Mouse (Mus musculus): ENCODE data around the gene Olfr577. TPM values are rescaled to one million over a fixed set of nuclear protein-coding genes. Genes with fewer than 3 reads are reported as not detected.

Gene Olfr577
- not detected in 2 replicates for polyA plus RNA-seq (2012; rRNA removed; ENCODE audit: low replicate concordance)

GRCm38 (mm10) chr7:102975843-102976242, at the start of gene Olfr577:
TSS of gene Olfr577 (minus strand) at chr7:102975943.

GRCm38 (mm10) chr7:102989224-102989623, 13.5 kb upstream of the Olfr577 start, which contains the start of gene Olfr578:
TSS of gene Olfr578 (minus strand) at chr7:102989324.

GRCm38 (mm10) chr7:102962360-102962759, 13.4 kb downstream of the Olfr577 start, which contains the start of gene Olfr576:
TSS of gene Olfr576 (plus strand) at chr7:102962660.

GRCm38 (mm10) chr7:102958593-102958992, 17.1 kb downstream of the Olfr577 start, which contains the start of gene Olfr575:
TSS of gene Olfr575 (minus strand) at chr7:102958775.

GRCm38 (mm10) chr7:102948167-102948566, 27.6 kb downstream of the Olfr577 start, which contains the start of gene Olfr574:
TSS of gene Olfr574 (plus strand) at chr7:102948467.

GRCm38 (mm10) chr7:102942475-102942874, 33.3 kb downstream of the Olfr577 start, which contains the start of gene Olfr573-ps1:
TSS of gene Olfr573-ps1 (minus strand) at chr7:102942575.

GRCm38 (mm10) chr7:102924109-102924508, 51.6 kb downstream of the Olfr577 start, which contains the start of gene Olfr572:
TSS of gene Olfr572 (plus strand) at chr7:102924409.

Other genes with a start within 250 kb of the Olfr577 start
- gene Olfr559, start 248.5 kb downstream of the Olfr577 start, polyA plus RNA-seq (2012; rRNA removed; ENCODE audit: low replicate concordance): not detected in 2 replicates
- gene Olfr560, start 216.6 kb downstream of the Olfr577 start, polyA plus RNA-seq (2012; rRNA removed; ENCODE audit: low replicate concordance): 0.17 and 0.27 TPM in 2 replicates
- gene Olfr78, start 216.5 kb downstream of the Olfr577 start, polyA plus RNA-seq (2012; rRNA removed; ENCODE audit: low replicate concordance): 11.4 and 14.6 TPM in 2 replicates
- gene Olfr561, start 204.7 kb downstream of the Olfr577 start, polyA plus RNA-seq (2012; rRNA removed; ENCODE audit: low replicate concordance): 0.12 TPM in 1 of 2 replicates, not detected in the other
- not detected in 2 replicates for gene Olfr564, start 172.5 kb downstream of the Olfr577 start, polyA plus RNA-seq (2012; rRNA removed; ENCODE audit: low replicate concordance)
- not detected in 2 replicates for gene Olfr566, start 117.2 kb downstream of the Olfr577 start, polyA plus RNA-seq (2012; rRNA removed; ENCODE audit: low replicate concordance)
- not detected in 2 replicates for gene Olfr568, start 98.8 kb downstream of the Olfr577 start, polyA plus RNA-seq (2012; rRNA removed; ENCODE audit: low replicate concordance)
- not detected in 2 replicates for gene Olfr569, start 85.1 kb downstream of the Olfr577 start, polyA plus RNA-seq (2012; rRNA removed; ENCODE audit: low replicate concordance)
- not detected in 2 replicates for gene Olfr570, start 81.4 kb downstream of the Olfr577 start, polyA plus RNA-seq (2012; rRNA removed; ENCODE audit: low replicate concordance)
- not detected in 2 replicates for gene Olfr571, start 58.4 kb downstream of the Olfr577 start, polyA plus RNA-seq (2012; rRNA removed; ENCODE audit: low replicate concordance)
- not detected in 2 replicates for gene Olfr572, start 51.5 kb downstream of the Olfr577 start, polyA plus RNA-seq (2012; rRNA removed; ENCODE audit: low replicate concordance)
- not detected in 2 replicates for gene Olfr573-ps1, start 33.4 kb downstream of the Olfr577 start, polyA plus RNA-seq (2012; rRNA removed; ENCODE audit: low replicate concordance)
- gene Olfr574, start 27.5 kb downstream of the Olfr577 start, polyA plus RNA-seq (2012; rRNA removed; ENCODE audit: low replicate concordance): not detected in 2 replicates
- gene Olfr575, start 17.2 kb downstream of the Olfr577 start, polyA plus RNA-seq (2012; rRNA removed; ENCODE audit: low replicate concordance): not detected in 2 replicates
- not detected in 2 replicates for gene Olfr576, start 13.3 kb downstream of the Olfr577 start, polyA plus RNA-seq (2012; rRNA removed; ENCODE audit: low replicate concordance)
- gene Olfr578, start 13.4 kb upstream of the Olfr577 start, polyA plus RNA-seq (2012; rRNA removed; ENCODE audit: low replicate concordance): not detected in 2 replicates
- not detected in 2 replicates for gene Olfr582, start 62.1 kb upstream of the Olfr577 start, polyA plus RNA-seq (2012; rRNA removed; ENCODE audit: low replicate concordance)
- gene Olfr583, start 75.4 kb upstream of the Olfr577 start, polyA plus RNA-seq (2012; rRNA removed; ENCODE audit: low replicate concordance): not detected in 2 replicates
- gene Olfr584, start 105.9 kb upstream of the Olfr577 start, polyA plus RNA-seq (2012; rRNA removed; ENCODE audit: low replicate concordance): not detected in 2 replicates
- gene Olfr585, start 121.8 kb upstream of the Olfr577 start, polyA plus RNA-seq (2012; rRNA removed; ENCODE audit: low replicate concordance): not detected in 2 replicates
- gene Olfr586, start 149.7 kb upstream of the Olfr577 start, polyA plus RNA-seq (2012; rRNA removed; ENCODE audit: low replicate concordance): not detected in 2 replicates
- gene Olfr588-ps1, start 164.9 kb upstream of the Olfr577 start, polyA plus RNA-seq (2012; rRNA removed; ENCODE audit: low replicate concordance): not detected in 2 replicates
- not detected in 2 replicates for gene Olfr589, start 180.4 kb upstream of the Olfr577 start, polyA plus RNA-seq (2012; rRNA removed; ENCODE audit: low replicate concordance)
- not detected in 2 replicates for gene Olfr591, start 202.4 kb upstream of the Olfr577 start, polyA plus RNA-seq (2012; rRNA removed; ENCODE audit: low replicate concordance)
- not detected in 2 replicates for gene Olfr592, start 208.9 kb upstream of the Olfr577 start, polyA plus RNA-seq (2012; rRNA removed; ENCODE audit: low replicate concordance)
- gene Olfr593, start 235.9 kb upstream of the Olfr577 start, polyA plus RNA-seq (2012; rRNA removed; ENCODE audit: low replicate concordance): not detected in 2 replicates
- not detected in 2 replicates for gene Olfr594, start 241.1 kb upstream of the Olfr577 start, polyA plus RNA-seq (2012; rRNA removed; ENCODE audit: low replicate concordance)

Measured in subcutaneous adipose tissue, adult 2 months (tissue).